In the genomic region with DNA sequence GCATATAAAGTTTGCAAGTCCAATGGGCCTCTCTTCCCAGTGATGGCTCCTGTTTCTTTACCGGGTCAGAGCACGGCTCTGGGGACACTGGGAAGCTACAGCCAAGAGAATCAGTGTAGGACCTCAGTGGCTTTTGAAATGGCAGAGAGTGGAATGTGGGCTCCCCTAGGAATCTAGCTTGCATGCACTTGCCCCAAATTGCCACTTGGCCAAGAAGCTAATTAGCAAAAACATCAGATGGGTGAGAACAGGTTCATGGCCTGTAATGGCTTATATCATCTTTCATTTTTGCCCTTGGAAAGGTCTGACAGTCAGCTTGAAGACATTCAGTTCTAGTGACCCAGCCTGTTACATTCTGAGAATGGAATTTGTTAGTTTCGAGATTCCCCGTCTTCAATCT, we compare ENCODE assay signal across 30 mouse cellular contexts.
"Had no signal": no experiment of that assay in that cellular context is flagged by ENCODE, and none has a peak within 500 bp of the region (broad histone marks: within the 10 kb centered on the region; RNA-seq: fewer than 3 reads in every experiment).

No protein-coding gene starts in this region.

- DNase-seq: left cerebral cortex, postnatal 4 days; liver; liver, embryonic 13.5 days; liver, postnatal 0 days; lung, adult 18-20 months; lung, adult 2 months; lung, embryonic 14.5 days; lung, postnatal 10 days; lung, postnatal 14 days; lung, postnatal 36 days; lung, postnatal 4 days; midbrain, embryonic 14.5 days had no signal

- H3K27ac ChIP-seq: limb, embryonic 10.5 days; limb, embryonic 12.5 days; limb, embryonic 13.5 days; limb, embryonic 15.5 days; liver, embryonic 13.5 days; liver, embryonic 14.5 days; liver, embryonic 15.5 days; lung, embryonic 15.5 days; macrophage; midbrain, embryonic 10.5 days; midbrain, embryonic 12.5 days; midbrain, embryonic 13.5 days; midbrain, embryonic 15.5 days had no signal

- H3K27me3 ChIP-seq: limb, embryonic 12.5 days; limb, embryonic 13.5 days; limb, embryonic 15.5 days; liver, embryonic 13.5 days; liver, embryonic 15.5 days; lung, embryonic 15.5 days; midbrain, embryonic 13.5 days; midbrain, embryonic 15.5 days had no signal

- H3K9me3 ChIP-seq: limb, embryonic 10.5 days; limb, embryonic 12.5 days; limb, embryonic 13.5 days; limb, embryonic 15.5 days; liver, embryonic 13.5 days; liver, embryonic 15.5 days; lung, embryonic 15.5 days; megakaryocyte, embryonic 14.5 days; midbrain, embryonic 10.5 days; midbrain, embryonic 12.5 days; midbrain, embryonic 13.5 days; midbrain, embryonic 15.5 days had no signal

- H3K4me3 ChIP-seq: limb, embryonic 10.5 days; limb, embryonic 12.5 days; limb, embryonic 13.5 days; limb, embryonic 15.5 days; liver, embryonic 13.5 days; liver, embryonic 15.5 days; lung, embryonic 15.5 days; megakaryocyte, embryonic 14.5 days; midbrain, embryonic 10.5 days; midbrain, embryonic 12.5 days; midbrain, embryonic 13.5 days; midbrain, embryonic 15.5 days; myocyte had no signal

- H3K4me2 ChIP-seq: limb, embryonic 12.5 days; limb, embryonic 13.5 days; limb, embryonic 15.5 days; liver, embryonic 11.5 days; liver, embryonic 13.5 days; liver, embryonic 15.5 days; lung, embryonic 14.5 days; lung, embryonic 15.5 days; midbrain, embryonic 11.5 days; midbrain, embryonic 12.5 days; midbrain, embryonic 13.5 days; midbrain, embryonic 15.5 days had no signal

- H3K4me1 ChIP-seq: limb, embryonic 15.5 days; liver, embryonic 15.5 days; lung, embryonic 15.5 days; megakaryocyte, embryonic 14.5 days; midbrain, embryonic 10.5 days; midbrain, embryonic 12.5 days; midbrain, embryonic 13.5 days; midbrain, embryonic 15.5 days had no signal

- H3K36me3 ChIP-seq: limb, embryonic 13.5 days; limb, embryonic 15.5 days; liver, embryonic 13.5 days; liver, embryonic 15.5 days; lung, embryonic 15.5 days; midbrain, embryonic 10.5 days; midbrain, embryonic 12.5 days; midbrain, embryonic 13.5 days; midbrain, embryonic 15.5 days had no signal

- H3K9ac ChIP-seq: limb, embryonic 12.5 days; limb, embryonic 13.5 days; limb, embryonic 15.5 days; liver, embryonic 13.5 days; liver, embryonic 14.5 days; liver, embryonic 15.5 days; liver, postnatal 0 days; lung, embryonic 14.5 days; lung, embryonic 15.5 days; midbrain, embryonic 12.5 days; midbrain, embryonic 13.5 days; midbrain, embryonic 15.5 days had no signal

- ATAC-seq: liver, postnatal 0 days; lung, postnatal 0 days; midbrain, embryonic 13.5 days; midbrain, embryonic 15.5 days; midbrain, embryonic 16.5 days had no signal
